Mouse (Mus musculus) forebrain, embryonic 14.5 days (tissue): ENCODE results near the gene Nlrp5. TPM values are rescaled to one million over a fixed set of nuclear protein-coding genes. Genes with fewer than 3 reads are reported as not detected.
"Not testable (repeated sequence)": the region's sequence is repeated elsewhere in the genome, so short reads cannot be mapped to it uniquely, and the experiment has no call there.

ENCODE experiments used
- ATAC-seq: fragments of 200-750 bp; cut with Nextera tagmentation; 2 replicates; pipeline ENCODE4 v1.8.0; 2017; ENCODE audit warnings: mild to moderate bottlenecking, moderate library complexity
- DNase-seq: peaks from one replicate; pipeline ENCODE4 v3.0.0-alpha.2; 2015; ENCODE audit warnings: low spot score
- H3K27ac ChIP-seq: fragments of 300-500 bp; sonication (generic); 2 replicates; pipeline ENCODE4 v1.5.1; 2014; ENCODE audit warnings: low read depth, mild to moderate bottlenecking, control low read depth, low read length, moderate library complexity
- H3K27me3 ChIP-seq: fragments of 300-500 bp; sonication (generic); replicated peaks from 2 replicates; pipeline ENCODE4 v1.6.1; 2014; ENCODE audit warnings: low read length, control low read depth, mixed read lengths; ENCODE audit not compliant: control insufficient read depth, insufficient read depth
- H3K36me3 ChIP-seq: fragments of 300-500 bp; sonication (generic); 2 replicates; pipeline ENCODE4 v1.6.1; 2014; ENCODE audit warnings: low read length, control low read depth; ENCODE audit not compliant: control insufficient read depth, insufficient read depth
- H3K4me1 ChIP-seq: fragments of 300-500 bp; sonication (generic); 2 replicates; pipeline ENCODE4 v1.6.1; 2014; ENCODE audit warnings: antibody characterized with exemption, low read length, control low read depth; ENCODE audit not compliant: control insufficient read depth, insufficient read depth
- H3K4me2 ChIP-seq: fragments of 300-500 bp; sonication (generic); 2 replicates; pipeline ENCODE4 v1.6.1; 2014; ENCODE audit warnings: mild to moderate bottlenecking, control low read depth, low read length
- H3K4me3 ChIP-seq: fragments of 300-500 bp; sonication (generic); 2 replicates; pipeline ENCODE4 v1.5.1; 2014; ENCODE audit warnings: low read depth, low read length, control low read depth
- H3K9ac ChIP-seq: fragments of 300-500 bp; sonication (generic); 2 replicates; pipeline ENCODE4 v1.6.1; 2014; ENCODE audit warnings: mild to moderate bottlenecking, low read length, control low read depth, moderate library complexity
- H3K9me3 ChIP-seq: fragments of 300-500 bp; sonication (generic); replicated peaks from 2 replicates; pipeline ENCODE4 v1.6.1; 2016; ENCODE audit warnings: low read length, control low read depth, mixed read lengths; ENCODE audit not compliant: control insufficient read depth
- WGBS: fragments of 180-500 bp; shearing (Covaris S2); extraction: QIAGEN DNeasy Blood & Tissue Kit; methylation state at CpG from one replicate; pipeline ENCODE4 v1.1.7; 2014; 5-methylcytosine and 5-hydroxymethylcytosine counted together
- microRNA-seq: library from miRNA; unstranded; fragments of <30 nt; microRNA quantifications from one replicate; pipeline ENCODE4, GENCODE M21; 2016
- polyA plus RNA-seq: library from polyadenylated mRNA; unstranded; fragments of >200 nt; fragmentation: Nextera tagmentation; extraction: Ambion mirVana; gene quantifications from 2 replicates; pipeline ENCODE4 v1.2.1, GENCODE M21; 2014

Nlrp5 gene
- not detected in 2 replicates for polyA plus RNA-seq

GRCm38 (mm10) chr7:23385589-23385988 lies at the start of gene Nlrp5:
Nlrp5 (plus strand) TSS chr7:23385889.
- Histone ChIP-seq H3K27me3 (no peaks in the 10 kb centered on the region), H3K27ac (no peak within 1 kb of the TSS), H3K4me2 (no peak within 1 kb of the TSS), H3K4me1 (no peaks in the 10 kb centered on the region), H3K36me3 (no peaks in the 10 kb centered on the region), H3K9me3 (peaks cover 23% of the 10 kb centered on the region; the same call in 1 of the 2 replicates), H3K9ac (no peak within 1 kb of the TSS), H3K4me3 (no peak within 1 kb of the TSS)
- ATAC-seq (no peak), DNase-seq (no peak)
- WGBS: 72% methylated on average over 10 of the region's 10 CpGs

- H3K27ac ChIP-seq, H3K4me2 ChIP-seq, DNase-seq, H3K9ac ChIP-seq, H3K27me3 ChIP-seq, ATAC-seq, H3K4me1 ChIP-seq, H3K4me3 ChIP-seq, H3K36me3 ChIP-seq: not testable (repeated sequence)
- 96% methylated on average over 13 of the region's 13 CpGs for WGBS
- H3K9me3 ChIP-seq: peaks cover 21% of the 10 kb centered on the region
These were observed 27.4 kb upstream of the Nlrp5 start for GRCm38 (mm10) chr7:23358311-23358710.

GRCm38 (mm10) chr7:23470201-23470600 lies 84.5 kb downstream of the Nlrp5 start:
- not testable (repeated sequence) for DNase-seq, ATAC-seq, H3K9ac ChIP-seq

GRCm38 (mm10) chr7:23470832-23471231 lies 85.1 kb downstream of the Nlrp5 start:
- not testable (repeated sequence) for ATAC-seq

More at GRCm38 (mm10) chr7:23470201-23470600, 84.5 kb downstream of the Nlrp5 start:
- not testable (repeated sequence) for H3K4me1 ChIP-seq, H3K4me2 ChIP-seq, H3K4me3 ChIP-seq, H3K36me3 ChIP-seq, H3K27me3 ChIP-seq, H3K27ac ChIP-seq
- peaks cover 25% of the 10 kb centered on the region for H3K9me3 ChIP-seq
- 71% methylated on average over 3 of the region's 3 CpGs for WGBS

GRCm38 (mm10) chr7:23472886-23473285 lies 87.2 kb downstream of the Nlrp5 start:
- H3K9ac ChIP-seq, H3K4me1 ChIP-seq, H3K36me3 ChIP-seq, H3K4me3 ChIP-seq, H3K4me2 ChIP-seq, H3K27ac ChIP-seq, ATAC-seq, H3K27me3 ChIP-seq, DNase-seq, H3K9me3 ChIP-seq: not testable (repeated sequence)
- 69% methylated on average over 2 of the region's 2 CpGs for WGBS

More at GRCm38 (mm10) chr7:23470832-23471231, 85.1 kb downstream of the Nlrp5 start:
- H3K4me3 ChIP-seq, H3K27me3 ChIP-seq, H3K4me2 ChIP-seq, DNase-seq, H3K36me3 ChIP-seq, H3K4me1 ChIP-seq, H3K27ac ChIP-seq, H3K9ac ChIP-seq: not testable (repeated sequence)
- 62% methylated on average over 3 of the region's 3 CpGs for WGBS
- peaks cover 27% of the 10 kb centered on the region for H3K9me3 ChIP-seq

Small RNA genes within 50 kb of the gene (microRNA-seq; reads per million reads assigned to microRNA genes)
- not detected for gene Gm25196

Other genes with a start within 250 kb of the Nlrp5 start
- gene Gm10662, start 241.4 kb upstream of the Nlrp5 start, polyA plus RNA-seq: not detected in 2 replicates
- not detected in 2 replicates for gene Vmn1r165, start 168.6 kb upstream of the Nlrp5 start, polyA plus RNA-seq
- not detected in 2 replicates for gene Vmn1r166, start 134.2 kb upstream of the Nlrp5 start, polyA plus RNA-seq
- not detected in 2 replicates for gene Gm6902, start 107.0 kb upstream of the Nlrp5 start, polyA plus RNA-seq
- gene Nlrp4e, start 84.7 kb upstream of the Nlrp5 start, polyA plus RNA-seq: not detected in 2 replicates
- not detected in 2 replicates for gene Vmn1r167, start 121.3 kb downstream of the Nlrp5 start, polyA plus RNA-seq
- not detected in 2 replicates for gene Vmn1r168, start 153.8 kb downstream of the Nlrp5 start, polyA plus RNA-seq
- not detected in 2 replicates for gene Vmn1r169, start 189.6 kb downstream of the Nlrp5 start, polyA plus RNA-seq
- gene Vmn1r170, start 220.3 kb downstream of the Nlrp5 start, polyA plus RNA-seq: not detected in 2 replicates
- not detected in 2 replicates for gene Vmn1r171, start 244.8 kb downstream of the Nlrp5 start, polyA plus RNA-seq